Mouse (Mus musculus) lung, embryonic 14.5 days (tissue): ENCODE measurements around the gene Kctd20. TPM values are rescaled to one million over a fixed set of nuclear protein-coding genes. Genes with fewer than 3 reads are reported as not detected.
A peak's percentile ranks its signal among the peaks of the same experiment; 100 is the strongest.

Source experiments
- ATAC-seq: fragments of 200-750 bp; cut with Nextera tagmentation; 2 replicates; pipeline ENCODE4 v1.8.0; 2017; ENCODE audit warnings: mild to moderate bottlenecking, moderate TSS enrichment, moderate library complexity; ENCODE audit not compliant: insufficient read depth
- DNase-seq: peaks from one replicate; pipeline ENCODE4 v3.0.0-alpha.2; 2015
- H3K27ac ChIP-seq: fragments of 300-500 bp; sonication (generic); 2 replicates; pipeline ENCODE4 v1.5.1; 2014; ENCODE audit warnings: low read depth, mild to moderate bottlenecking, moderate library complexity
- H3K27me3 ChIP-seq: fragments of 300-500 bp; sonication (generic); 2 replicates; pipeline ENCODE4 v1.6.1; 2014; ENCODE audit warnings: low read length, control low read depth; ENCODE audit not compliant: insufficient read depth
- H3K36me3 ChIP-seq: fragments of 300-500 bp; sonication (generic); 2 replicates; pipeline ENCODE4 v1.6.1; 2014; ENCODE audit warnings: control low read depth; ENCODE audit not compliant: insufficient read depth
- H3K4me1 ChIP-seq: fragments of 300-500 bp; sonication (generic); 2 replicates; pipeline ENCODE4 v1.6.1; 2014; ENCODE audit warnings: antibody characterized with exemption, control low read depth; ENCODE audit not compliant: insufficient read depth
- H3K4me2 ChIP-seq: fragments of 300-500 bp; sonication (generic); 2 replicates; pipeline ENCODE4 v1.6.1; 2014; ENCODE audit warnings: mild to moderate bottlenecking
- H3K4me3 ChIP-seq: fragments of 300-500 bp; sonication (generic); 2 replicates; pipeline ENCODE4 v1.5.1; 2014; ENCODE audit warnings: low read depth, low read length
- H3K9ac ChIP-seq: fragments of 300-500 bp; sonication (generic); 2 replicates; pipeline ENCODE4 v1.6.1; 2014
- H3K9me3 ChIP-seq: fragments of 300-500 bp; sonication (generic); 2 replicates; pipeline ENCODE4 v1.6.1; 2016; ENCODE audit warnings: low read depth, low read length, control low read depth
- CTCF ChIP-seq: IDR thresholded peaks from 2 replicates; pipeline ENCODE4 v1.5.1; 2016; ENCODE audit warnings: antibody characterized with exemption, low read depth
- WGBS: fragments of 180-500 bp; shearing (Covaris S2); extraction: QIAGEN DNeasy Blood & Tissue Kit; methylation state at CpG from one replicate; pipeline ENCODE4 v1.1.7; 2014; 5-methylcytosine and 5-hydroxymethylcytosine counted together
- polyA plus RNA-seq: library from polyadenylated mRNA; unstranded; fragments of >200 nt; fragmentation: Nextera tagmentation; extraction: Ambion mirVana; gene quantifications from 2 replicates; pipeline ENCODE4 v1.2.1, GENCODE M21; 2014

The Kctd20 gene
- polyA plus RNA-seq, 1 experiment from 2014 or later, result 91.5 TPM

DNA sequence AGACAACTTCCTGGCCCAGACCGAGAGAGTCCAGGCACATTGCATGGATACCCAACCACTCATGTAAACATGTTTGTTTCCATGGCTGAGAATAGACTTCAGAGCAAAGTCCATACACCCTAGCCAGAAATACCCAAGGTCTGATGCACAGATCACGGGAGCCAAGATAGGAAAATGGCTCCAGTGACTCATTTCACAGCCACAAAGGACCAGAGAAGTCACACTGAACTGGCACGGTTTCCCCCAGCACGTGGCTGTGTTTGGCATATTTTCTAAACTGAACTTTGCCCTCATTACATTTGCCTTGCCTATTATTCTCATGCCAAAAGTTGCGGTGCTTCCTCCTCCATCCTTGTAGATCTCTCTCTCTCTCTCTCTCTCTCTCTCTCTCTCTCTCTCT lies 38.5 kb upstream of the Kctd20 start:
- no peak for TF ChIP-seq CTCF
- WGBS, result 41% methylated on average over 5 of the region's 5 CpGs
- Histone ChIP-seq H3K9ac (no peak overlapping the region), H3K4me2 (no peak overlapping the region), H3K4me3 (no peak overlapping the region), H3K9me3 (no peaks in the 10 kb centered on the region), H3K4me1 (no peaks in the 10 kb centered on the region), H3K27ac (no peak overlapping the region), H3K27me3 (peaks cover 11% of the 10 kb centered on the region; the same call in 1 of the 2 replicates), H3K36me3 (no peaks in the 10 kb centered on the region)
- ATAC-seq (no peak), DNase-seq (peak; percentile 51)

DNA sequence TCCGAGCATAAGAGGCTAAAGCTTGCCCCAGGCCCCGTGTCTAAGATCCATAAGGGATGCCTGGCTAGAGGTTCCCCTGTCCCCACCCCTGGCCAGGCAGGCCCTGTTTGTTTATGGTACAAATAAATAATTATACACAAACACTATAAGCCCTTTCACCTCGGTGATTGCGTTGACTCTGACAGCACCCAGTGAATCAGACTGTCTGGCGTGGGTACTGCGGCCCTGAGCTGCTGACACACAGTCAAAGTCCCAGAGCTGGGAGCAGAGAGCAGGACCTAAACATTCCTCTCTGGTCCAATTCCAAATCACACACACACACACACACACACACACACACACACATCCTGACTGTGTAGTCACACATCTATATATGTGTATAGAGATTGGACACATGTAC lies 37.8 kb upstream of the Kctd20 start:
- no peak overlapping the region for H3K4me2 ChIP-seq
- no peak overlapping the region for H3K9ac ChIP-seq
- H3K9me3 ChIP-seq, result no peaks in the 10 kb centered on the region
- H3K27ac ChIP-seq, result no peak overlapping the region
- ATAC-seq (no peak), DNase-seq (no peak)
- no peaks in the 10 kb centered on the region for H3K36me3 ChIP-seq
- no peaks in the 10 kb centered on the region for H3K4me1 ChIP-seq
- WGBS, result 54% methylated on average over 6 of the region's 6 CpGs
- no peak overlapping the region for H3K4me3 ChIP-seq
- TF ChIP-seq CTCF, result no peak
- peaks cover 9% of the 10 kb centered on the region; the same call in 1 of the 2 replicates for H3K27me3 ChIP-seq

DNA sequence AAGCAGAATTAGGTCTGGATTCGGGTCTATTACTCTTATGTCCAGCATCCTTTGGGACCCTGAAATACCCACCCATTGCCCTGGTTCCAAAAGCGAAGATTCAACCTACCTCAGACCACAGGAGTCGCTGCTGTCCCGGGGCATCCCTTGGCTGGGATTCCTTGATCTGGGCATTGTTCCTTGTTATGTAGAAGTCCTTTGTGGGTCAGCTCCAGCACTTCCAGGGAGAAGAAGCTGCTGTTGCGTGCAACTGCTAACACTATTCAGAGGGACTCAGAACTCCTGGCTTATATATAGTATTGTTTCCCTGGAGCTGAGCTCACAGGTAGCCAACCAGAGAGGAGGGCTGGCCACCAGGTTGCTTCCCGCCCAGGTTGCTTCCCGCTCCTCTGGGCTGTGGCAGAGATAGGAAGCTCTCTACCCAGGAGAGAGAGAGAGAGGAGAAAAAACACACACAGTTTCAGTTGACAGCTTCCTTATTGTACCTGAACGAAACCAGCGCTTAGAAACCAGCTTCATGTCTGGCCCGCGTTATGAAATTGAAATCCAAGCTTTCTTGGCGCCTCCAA lies 36.6 kb upstream of the Kctd20 start, which contains the start of gene 4930539E08Rik:
Gene 4930539E08Rik, minus strand, starts transcription at position 265 of the 569 bp plus-strand sequence.
- TF ChIP-seq CTCF, result no peak

GRCm38 (mm10) chr17:28916520-28916919 lies 35.2 kb upstream of the Kctd20 start:
- Histone ChIP-seq H3K9ac (no peak overlapping the region), H3K4me1 (no peaks in the 10 kb centered on the region), H3K36me3 (no peaks in the 10 kb centered on the region), H3K4me3 (no peak overlapping the region), H3K9me3 (no peaks in the 10 kb centered on the region), H3K4me2 (no peak overlapping the region), H3K27me3 (no peaks in the 10 kb centered on the region), H3K27ac (no peak overlapping the region)
- 100% methylated on average over 1 of the region's 1 CpGs for WGBS
- no peak for ATAC-seq
- TF ChIP-seq CTCF, result no peak
- DNase-seq, result no peak

More for the DNA sequence above, 36.6 kb upstream of the Kctd20 start, which contains the start of gene 4930539E08Rik:
- Histone ChIP-seq H3K4me2 (no peak within 1 kb of the TSS), H3K9me3 (no peaks in the 10 kb centered on the region), H3K27ac (no peak within 1 kb of the TSS), H3K36me3 (no peaks in the 10 kb centered on the region), H3K4me1 (no peaks in the 10 kb centered on the region), H3K27me3 (peaks cover 2% of the 10 kb centered on the region; the same call in 1 of the 2 replicates), H3K4me3 (no peak within 1 kb of the TSS), H3K9ac (no peak within 1 kb of the TSS)
- DNase-seq (no peak), ATAC-seq (no peak)
- WGBS, result 65% methylated on average over 12 of the region's 12 CpGs

- TF ChIP-seq CTCF, result no peak
- Histone ChIP-seq H3K4me3 (no peak overlapping the region), H3K27me3 (no peaks in the 10 kb centered on the region), H3K36me3 (no peaks in the 10 kb centered on the region), H3K9ac (no peak overlapping the region), H3K9me3 (no peaks in the 10 kb centered on the region), H3K27ac (no peak overlapping the region), H3K4me1 (no peaks in the 10 kb centered on the region), H3K4me2 (no peak overlapping the region)
- DNase-seq (no peak), ATAC-seq (no peak)
- 55% methylated on average over 8 of the region's 8 CpGs for WGBS
Observed at GRCm38 (mm10) chr17:28921086-28921485, 30.7 kb upstream of the Kctd20 start.

DNA sequence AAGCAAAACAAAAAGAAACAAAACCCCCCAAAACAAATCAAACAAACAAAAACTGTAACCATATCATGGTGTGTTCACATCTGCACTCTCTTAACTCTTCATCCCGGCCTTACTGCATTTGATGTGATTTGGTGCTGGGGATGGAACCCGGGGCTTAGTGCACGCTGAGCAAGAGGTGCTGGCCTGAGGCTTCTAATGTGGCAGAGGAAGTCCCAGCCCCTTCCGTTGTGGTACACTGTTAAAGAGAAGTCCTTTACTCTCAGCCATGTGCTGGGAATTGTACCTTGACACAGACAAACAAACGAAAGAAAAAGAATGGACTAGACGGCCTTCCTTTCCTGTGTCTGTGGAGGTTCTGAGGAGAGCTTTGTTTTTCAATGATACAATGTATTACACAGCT lies 29.7 kb upstream of the Kctd20 start:
- DNase-seq, result no peak
- Histone ChIP-seq H3K4me3 (no peak overlapping the region), H3K4me1 (no peaks in the 10 kb centered on the region), H3K36me3 (no peaks in the 10 kb centered on the region), H3K27me3 (no peaks in the 10 kb centered on the region), H3K9ac (no peak overlapping the region), H3K9me3 (no peaks in the 10 kb centered on the region), H3K4me2 (no peak overlapping the region), H3K27ac (no peak overlapping the region)
- no peak for ATAC-seq
- WGBS, result 53% methylated on average over 6 of the region's 6 CpGs
- no peak for TF ChIP-seq CTCF

GRCm38 (mm10) chr17:28924957-28925595 lies 26.7 kb upstream of the Kctd20 start:
- Histone ChIP-seq H3K4me1 (peaks cover under 1% of the 10 kb centered on the region), H3K9me3 (no peaks in the 10 kb centered on the region), H3K27me3 (no peaks in the 10 kb centered on the region), H3K4me3 (no peak overlapping the region), H3K4me2 (no peak overlapping the region), H3K36me3 (no peaks in the 10 kb centered on the region), H3K9ac (no peak overlapping the region), H3K27ac (no peak overlapping the region)
- WGBS, result 77% methylated on average over 8 of the region's 8 CpGs
- DNase-seq, result no peak
- ATAC-seq, result no peak
- TF ChIP-seq CTCF, result no peak
